Mouse (Mus musculus) myocyte (in vitro differentiated cells): Measurements from ENCODE around the gene Col3a1.

Experiments used
- E2F4 ChIP-seq: IDR thresholded peaks from one replicate; pipeline ENCODE4 v1.6.1; 2011; ENCODE audit warnings: mild to moderate bottlenecking, control low read depth, moderate library complexity; ENCODE audit not compliant: insufficient read depth
- MAX ChIP-seq: IDR thresholded peaks from one replicate; pipeline ENCODE4 v1.6.1; 2011; ENCODE audit warnings: low read depth, mild to moderate bottlenecking, control low read depth
- POLR2A ChIP-seq: IDR thresholded peaks from one replicate; pipeline ENCODE4 v1.6.1; 2011; ENCODE audit warnings: low read depth, mild to moderate bottlenecking, control low read depth, moderate library complexity; ENCODE audit not compliant: insufficient read length

DNA sequence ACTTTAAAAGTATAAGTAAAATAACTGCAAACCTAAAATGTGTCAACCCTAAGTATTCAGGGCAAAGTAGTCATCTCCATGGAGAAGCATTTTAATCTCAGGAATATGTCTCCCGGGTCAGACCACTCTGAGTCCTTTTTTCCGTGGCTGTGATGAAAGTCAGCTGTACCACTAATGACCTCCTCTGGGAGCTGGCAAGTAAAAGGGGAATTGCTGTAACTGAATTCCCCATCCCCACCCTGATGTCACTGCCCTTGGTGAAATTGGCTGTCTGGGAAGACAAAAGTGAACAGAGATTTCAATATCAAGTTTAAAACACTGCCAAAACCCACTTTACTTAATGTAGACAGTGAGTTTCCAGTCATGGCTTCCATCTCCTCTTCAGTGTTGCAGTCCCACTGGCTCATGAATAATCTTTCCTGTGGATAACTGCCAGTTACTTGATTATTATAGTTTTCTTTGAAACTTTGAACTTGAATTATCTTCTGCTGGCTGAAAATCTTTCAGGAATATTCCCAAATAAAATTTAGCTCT lies 35.3 kb upstream of the Col3a1 start:
- TF ChIP-seq POLR2A (no peak), MAX (no peak), E2F4 (no peak)
